Mouse (Mus musculus): ENCODE results near the gene Tex45.

GRCm38 (mm10) chr8:3499751-3500150, 29.1 kb downstream of the Tex45 start:
- TF ChIP-seq POLR2A (IDR thresholded peaks at IDR 0.05; ENCODE audit: borderline replicate concordance, extremely low read depth, insufficient read depth, insufficient read length, poor library complexity, severe bottlenecking) (no peak), CTCF (IDR thresholded peaks at IDR 0.05; ENCODE audit: borderline replicate concordance, extremely low read depth, insufficient read depth, insufficient read length) (no peak)

Data from brain, embryonic 14.5 days (tissue).